Mouse (Mus musculus) ovary, adult 2 months (tissue): ENCODE data around the gene Ces3a. TPM values are rescaled to one million over a fixed set of nuclear protein-coding genes. Genes with fewer than 3 reads are reported as not detected.

ENCODE experiments used
- polyA plus RNA-seq: library from polyadenylated mRNA; depleted of rRNA; stranded (reverse); fragments of >200 nt; gene quantifications from 2 replicates; pipeline ENCODE4 v1.2.3, GENCODE M21; 2012; rRNA removed

Gene Ces3a
- 0.15 and 0.67 TPM in 2 replicates for polyA plus RNA-seq

DNA sequence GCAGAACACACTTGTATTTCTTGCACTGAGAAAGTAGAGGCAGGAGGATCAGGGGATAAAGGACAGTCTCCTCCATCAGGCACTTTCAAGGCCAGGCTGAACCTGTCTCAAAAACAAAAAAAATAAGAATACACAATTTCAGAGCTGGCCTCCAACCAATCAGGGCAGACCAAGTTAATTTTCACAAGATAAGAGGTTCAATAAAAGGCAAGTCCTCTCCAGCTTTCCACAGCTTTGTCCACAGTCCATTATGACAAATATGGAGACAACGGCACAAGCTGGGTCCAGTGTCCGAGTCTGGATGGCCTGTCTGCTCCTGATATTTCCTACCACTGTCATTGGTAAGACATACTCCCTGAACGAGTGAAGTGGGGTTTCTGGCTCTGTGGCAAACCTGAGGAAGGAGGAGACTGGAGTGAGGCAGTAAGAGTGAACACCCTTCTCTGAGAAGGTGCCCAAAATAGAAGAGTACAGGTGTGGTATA, at the start of gene Ces3a:
TSS of gene Ces3a (plus strand) at position 231 of the 484 bp plus-strand sequence.

DNA sequence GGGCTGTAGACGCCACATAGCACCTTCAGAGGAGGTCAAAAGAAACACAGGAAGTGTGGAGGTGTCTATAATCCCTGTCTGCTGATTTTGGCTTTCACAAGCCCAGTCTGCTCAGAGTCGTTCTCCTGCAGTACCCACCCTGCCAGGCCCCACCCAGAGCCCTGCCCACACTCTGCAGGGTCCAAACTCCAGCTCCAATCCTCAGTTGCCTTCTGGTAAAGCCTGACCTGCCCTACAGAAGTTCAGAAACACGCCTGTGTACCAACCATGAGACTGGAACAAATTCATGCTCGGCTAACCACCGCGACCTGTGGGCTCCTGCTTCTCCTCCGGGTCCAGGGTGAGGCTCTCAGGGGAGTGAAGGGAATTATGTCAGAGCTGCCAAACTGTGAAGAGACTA, 47.8 kb upstream of the Ces3a start, which contains the start of gene Ces2h:
TSS of gene Ces2h (plus strand) at position 268 of the 400 bp plus-strand sequence.

DNA sequence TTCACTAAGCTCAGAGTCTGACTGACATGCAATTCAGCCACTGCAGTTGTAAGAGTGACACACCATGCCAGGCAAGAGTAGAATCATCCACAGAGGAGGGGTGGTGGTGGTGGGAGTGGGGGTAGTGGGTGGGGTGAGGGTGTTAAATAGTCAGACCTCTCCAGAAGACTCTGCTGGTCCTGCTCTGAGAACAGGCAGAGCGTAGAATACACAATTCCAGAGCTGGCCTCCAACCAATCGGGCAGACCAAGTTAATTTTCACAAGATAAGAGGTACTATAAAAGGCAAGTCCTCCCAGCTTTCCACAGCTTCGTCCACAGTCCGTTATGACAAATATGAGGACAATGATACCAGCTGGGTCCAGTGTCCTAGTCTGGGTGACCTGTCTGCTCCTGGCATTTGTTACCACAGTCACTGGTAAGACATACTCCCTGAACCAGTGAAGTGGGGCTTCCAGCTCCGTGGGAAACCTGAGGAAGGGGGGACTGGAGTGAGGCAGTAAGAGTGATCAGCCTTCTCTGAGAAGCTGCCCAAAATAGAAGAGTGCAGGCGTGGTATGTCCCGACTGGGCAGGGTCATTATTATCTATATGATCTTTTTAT, 35.1 kb downstream of the Ces3a start, which contains the start of gene Ces3b:
TSS of gene Ces3b (plus strand) at position 305 of the 602 bp plus-strand sequence.

Other genes starting within 250 kb of the Ces3a start
- 0.18 and 0.44 TPM in 2 replicates for gene Ces2b, start 217.0 kb upstream of the Ces3a start, polyA plus RNA-seq
- gene Ces2c, start 201.5 kb upstream of the Ces3a start, polyA plus RNA-seq = 0.12 and 0.38 TPM in 2 replicates
- 4.0 and 5.3 TPM in 2 replicates for gene Ces2e, start 122.3 kb upstream of the Ces3a start, polyA plus RNA-seq
- gene Ces2f, start 101.2 kb upstream of the Ces3a start, polyA plus RNA-seq = not detected in 2 replicates
- gene Ces2g, start 86.9 kb upstream of the Ces3a start, polyA plus RNA-seq = 11.7 and 15.6 TPM in 2 replicates
- not detected in 2 replicates for gene Ces2h, start 47.7 kb upstream of the Ces3a start, polyA plus RNA-seq
- 0.15 and 0.81 TPM in 2 replicates for gene Ces3b, start 35.2 kb downstream of the Ces3a start, polyA plus RNA-seq
- not detected in 2 replicates for gene Ces4a, start 83.2 kb downstream of the Ces3a start, polyA plus RNA-seq
- 10.4 and 10.6 TPM in 2 replicates for gene Cbfb, start 122.1 kb downstream of the Ces3a start, polyA plus RNA-seq
- 32.2 and 33.0 TPM in 2 replicates for gene D230025D16Rik, start 176.5 kb downstream of the Ces3a start, polyA plus RNA-seq
- gene B3gnt9, start 206.6 kb downstream of the Ces3a start, polyA plus RNA-seq = 49.7 and 92.5 TPM in 2 replicates
- 24.8 and 29.8 TPM in 2 replicates for gene Tradd, start 216.0 kb downstream of the Ces3a start, polyA plus RNA-seq
- 14.3 and 16.9 TPM in 2 replicates for gene Fbxl8, start 216.0 kb downstream of the Ces3a start, polyA plus RNA-seq
- gene Hsf4, start 221.2 kb downstream of the Ces3a start, polyA plus RNA-seq = 2.3 and 2.4 TPM in 2 replicates
- gene Nol3, start 227.5 kb downstream of the Ces3a start, polyA plus RNA-seq = 2.5 and 3.0 TPM in 2 replicates
- gene 4931428F04Rik, start 241.3 kb downstream of the Ces3a start, polyA plus RNA-seq = 16.1 and 18.2 TPM in 2 replicates
- 67.0 and 69.6 TPM in 2 replicates for gene Exoc3l, start 247.5 kb downstream of the Ces3a start, polyA plus RNA-seq
- 160 and 176 TPM in 2 replicates for gene E2f4, start 249.1 kb downstream of the Ces3a start, polyA plus RNA-seq